Mouse (Mus musculus): ENCODE results near the gene Smim8.
"Not testable (repeated sequence)": the region's sequence is repeated elsewhere in the genome, so short reads cannot be mapped to it uniquely, and the experiment has no call there.

Gene Smim8

DNA sequence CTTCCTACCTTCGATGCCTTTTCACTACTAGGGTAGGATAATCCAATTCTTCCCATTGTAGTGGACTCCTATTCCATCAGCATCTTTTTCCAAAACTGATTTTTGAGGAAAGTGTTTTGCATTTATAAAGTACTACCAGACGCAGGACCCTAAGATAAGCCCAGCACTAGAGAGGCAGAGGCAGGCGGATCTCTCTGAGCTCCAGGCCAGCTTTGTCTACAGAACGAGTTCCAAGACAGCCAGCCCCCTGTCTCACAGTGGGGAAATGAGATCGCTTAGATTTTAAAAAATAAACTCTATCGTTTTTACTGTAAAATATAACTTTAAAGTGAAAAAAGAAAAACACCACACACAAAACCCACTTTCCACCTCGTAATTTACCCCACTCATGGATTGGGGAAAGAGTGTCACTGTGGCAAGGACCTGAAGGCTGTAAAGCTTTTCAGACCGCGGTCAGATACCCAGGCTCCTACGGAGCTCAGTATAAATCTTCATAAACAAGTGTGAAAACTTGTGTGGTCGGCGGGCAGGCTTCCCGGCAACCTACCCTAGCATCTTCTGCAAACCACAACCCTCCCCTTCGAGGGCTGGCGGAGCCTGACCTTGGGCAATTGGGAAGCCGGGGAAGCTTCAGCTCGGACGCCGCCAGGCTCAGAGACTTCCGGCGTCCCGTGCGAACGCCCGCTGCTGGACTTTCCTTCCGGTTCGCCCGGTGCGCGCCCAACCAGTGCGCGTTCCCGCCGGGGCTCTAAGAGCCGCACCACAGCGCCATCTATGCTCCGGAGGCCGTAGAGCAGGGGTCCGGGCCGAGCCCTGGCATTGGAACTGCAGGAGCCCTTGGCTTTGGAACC lies at the start of gene Smim8:
Gene Smim8, minus strand, starts transcription at position 747 of the 851 bp plus-strand sequence.
- DNase-seq = peak; percentile 94

DNA sequence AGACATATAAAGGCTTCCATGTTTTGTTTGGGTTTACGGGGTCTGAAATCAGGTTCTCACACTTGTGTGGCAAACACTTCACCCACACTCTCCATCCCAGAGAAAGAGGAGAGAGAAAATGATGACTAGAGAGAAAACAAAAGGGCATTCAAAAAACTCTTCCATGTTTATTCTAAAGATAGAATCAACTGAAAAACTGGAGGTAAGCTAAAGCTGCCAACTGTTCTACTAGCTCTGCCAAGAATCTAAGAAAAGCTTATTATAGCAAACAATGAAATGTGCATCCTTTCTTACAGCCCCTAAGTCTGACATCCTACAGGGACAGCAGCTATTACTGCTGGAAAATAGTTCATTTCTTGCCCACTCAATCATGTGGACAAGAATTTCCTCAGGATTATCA lies 45.7 kb upstream of the Smim8 start:
- no peak for DNase-seq

DNA sequence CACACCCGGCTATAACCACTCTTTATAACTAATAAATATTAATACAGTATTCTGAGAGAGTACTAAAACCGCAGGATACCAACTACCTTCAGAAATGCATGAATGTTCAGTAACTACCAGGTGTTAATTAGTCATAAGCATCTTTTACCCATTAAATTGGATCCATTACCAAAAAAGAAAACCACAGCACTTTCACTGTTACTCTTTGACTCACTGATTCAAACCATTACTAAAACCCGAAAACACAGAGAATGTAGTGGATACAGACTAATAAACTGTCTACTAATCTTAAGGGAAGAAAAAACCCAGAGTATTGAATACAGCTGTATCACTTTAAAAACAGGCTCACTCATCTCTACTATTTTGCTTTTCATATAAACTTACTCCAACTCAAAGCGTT lies 41.7 kb upstream of the Smim8 start:
- no peak for DNase-seq

DNA sequence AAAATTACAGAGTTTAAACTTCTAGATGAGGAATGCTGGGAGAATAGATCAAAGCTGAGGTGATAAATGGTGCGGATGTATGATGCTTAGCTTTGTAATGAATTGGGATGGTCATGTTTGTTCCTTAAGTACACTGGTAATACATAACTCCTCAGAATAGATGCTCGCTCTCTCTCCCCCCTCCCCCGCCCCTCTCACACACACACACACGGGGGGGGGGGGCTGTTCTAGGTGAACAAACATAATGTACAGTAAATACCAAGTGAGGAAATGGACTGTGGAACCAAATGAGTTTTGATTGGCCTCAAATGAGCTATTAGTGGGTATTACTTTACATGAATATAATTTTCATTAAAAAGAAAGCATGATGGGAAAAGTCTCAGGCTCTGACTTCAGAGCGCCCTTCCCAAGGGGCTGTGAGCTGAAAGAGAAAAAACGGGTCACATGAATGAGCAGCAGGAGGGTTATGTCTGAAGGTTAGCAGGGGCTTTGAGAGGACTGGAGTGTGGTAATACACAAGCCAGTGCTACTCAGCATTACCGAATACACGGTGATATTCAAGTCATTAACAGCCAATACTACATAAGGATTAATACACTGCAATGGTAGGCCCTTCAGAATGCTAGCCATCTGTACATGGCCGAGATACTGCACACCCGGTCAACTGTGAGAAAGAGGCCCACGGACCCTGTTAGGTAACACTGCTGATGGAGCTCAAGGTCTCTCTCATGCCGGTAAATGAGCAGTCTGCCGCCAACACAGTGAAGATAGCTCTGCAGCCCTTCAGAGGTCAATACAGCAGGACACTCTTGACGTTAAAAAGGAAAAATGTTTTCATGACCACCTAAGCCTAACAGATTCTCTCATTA lies 23.2 kb upstream of the Smim8 start:
- DNase-seq = no peak

DNA sequence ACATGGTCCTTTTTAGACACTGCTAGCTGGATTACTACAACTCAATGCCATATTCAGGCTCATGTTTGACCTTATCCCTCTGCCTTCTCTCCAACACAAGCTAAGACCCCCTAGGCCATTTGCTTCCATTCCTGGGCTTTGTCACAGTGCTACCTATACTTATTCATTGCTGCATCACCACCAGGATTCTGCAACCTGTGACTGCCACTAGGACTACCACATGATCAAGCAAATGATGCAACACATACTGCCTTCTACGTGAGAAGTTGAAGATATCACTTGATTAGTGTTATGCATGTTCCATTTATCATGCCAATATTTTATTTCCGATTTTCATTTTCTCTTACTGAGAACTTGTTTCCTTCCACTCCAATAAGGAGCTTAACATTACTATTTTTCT lies 19.8 kb upstream of the Smim8 start:
- no peak for DNase-seq

DNA sequence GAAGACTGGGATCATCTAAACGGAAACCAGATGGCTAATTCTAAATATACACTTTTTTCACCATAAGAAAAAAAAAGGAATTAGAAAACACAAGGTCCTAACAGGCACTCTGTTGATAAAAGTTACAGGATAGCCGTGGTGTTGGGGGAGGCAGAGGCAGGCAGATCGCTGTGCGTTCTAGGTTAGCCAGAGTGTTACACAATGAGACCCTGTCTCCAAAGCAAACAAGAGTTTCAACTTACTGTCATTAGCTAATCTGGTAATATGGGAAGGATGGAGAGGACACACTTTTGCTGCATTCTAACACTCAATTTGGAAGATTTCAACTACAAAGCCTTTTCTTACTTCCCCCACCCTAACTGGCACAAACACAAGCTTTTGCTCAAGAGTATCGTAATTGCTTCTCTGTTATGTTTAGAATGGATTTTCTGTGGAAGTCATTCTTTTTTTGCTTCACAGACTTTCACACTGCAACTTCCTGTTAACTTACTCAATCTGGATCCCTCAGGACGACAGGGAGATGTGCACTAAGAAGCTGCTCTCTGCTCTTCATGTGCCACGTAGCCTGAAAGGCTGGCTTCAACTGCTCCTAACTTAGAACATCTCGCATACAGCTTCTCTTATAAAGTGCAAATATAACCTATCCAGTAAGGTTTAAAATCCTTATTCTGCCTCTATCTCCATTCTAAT lies 19.2 kb upstream of the Smim8 start:
- no peak for DNase-seq

DNA sequence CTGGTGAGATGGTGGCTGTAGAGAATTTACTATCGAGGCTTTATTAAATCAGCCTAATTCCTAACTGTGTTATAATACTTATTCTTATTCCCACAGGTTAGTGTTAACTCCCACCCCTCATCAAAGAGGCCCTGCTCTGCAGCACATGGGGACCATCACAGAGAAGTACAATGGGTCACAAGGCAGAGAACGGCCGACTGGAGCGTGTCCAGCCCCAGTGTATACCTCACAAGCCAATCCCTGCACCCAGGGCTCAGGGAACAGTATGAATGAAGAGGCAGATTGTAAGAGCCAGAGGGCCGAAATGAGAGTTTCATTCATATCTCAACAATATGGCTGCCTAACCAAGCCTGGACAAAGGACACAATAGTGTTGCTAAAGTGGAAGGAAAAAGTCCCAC lies 18.1 kb upstream of the Smim8 start:
- no peak for DNase-seq

DNA sequence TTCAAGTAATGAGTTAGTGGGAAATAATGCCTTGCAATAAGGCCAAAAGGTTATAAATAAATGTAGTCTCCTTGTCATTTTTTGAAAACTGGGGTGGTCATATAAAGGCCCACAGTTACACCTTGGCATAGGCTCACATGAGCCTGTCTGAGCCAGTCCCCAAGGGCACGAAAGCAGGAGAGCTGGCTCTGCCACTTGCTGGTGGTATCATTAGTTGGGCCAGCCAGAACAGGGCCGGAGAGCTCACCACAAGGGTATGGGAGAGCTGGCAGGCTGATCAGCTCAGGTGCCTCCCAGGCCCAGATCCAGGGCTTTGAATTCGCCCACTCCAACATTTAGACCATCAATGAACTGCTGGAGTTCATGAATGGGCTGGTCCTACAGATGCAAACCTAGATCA lies 8.3 kb upstream of the Smim8 start:
- DNase-seq = peak; percentile 35

DNA sequence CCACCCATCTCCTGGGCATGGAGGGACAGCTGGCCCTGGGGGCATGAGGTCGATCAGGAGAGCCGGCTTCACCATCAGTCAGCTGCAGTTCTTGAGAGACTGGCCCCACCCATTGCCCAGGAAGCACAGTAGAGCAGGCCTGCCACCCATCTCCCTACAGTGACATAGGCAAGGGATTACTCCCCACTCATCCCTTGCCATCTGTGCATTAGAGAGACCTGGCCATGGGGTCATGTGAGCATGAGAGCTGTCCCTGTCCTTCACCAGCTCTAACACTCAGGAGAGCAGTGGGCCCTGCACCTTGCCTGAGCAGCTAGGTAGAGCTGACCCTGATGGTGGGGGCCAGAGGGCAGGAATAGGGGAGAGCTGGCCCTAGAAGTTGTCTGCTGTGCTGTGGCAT lies 7.4 kb upstream of the Smim8 start:
- DNase-seq = no peak

DNA sequence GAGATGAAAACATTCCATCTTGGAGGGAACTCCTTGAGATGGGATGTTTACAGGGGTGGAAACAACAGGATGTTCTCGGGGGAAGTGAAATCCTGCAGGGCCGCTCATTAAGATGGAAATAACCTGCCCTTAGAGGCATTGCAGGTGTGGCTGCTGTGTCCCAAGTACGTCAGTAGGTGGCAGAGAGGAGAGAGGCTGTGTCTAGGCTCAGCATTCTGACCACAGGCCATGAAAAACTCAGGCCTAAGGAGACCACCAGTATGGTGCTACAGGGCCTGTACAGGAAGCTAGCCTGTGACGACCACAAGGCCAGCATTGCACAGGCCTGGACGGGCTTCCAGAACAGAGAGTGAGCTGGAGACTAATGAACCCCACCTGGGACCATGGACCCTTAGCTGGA lies 6.6 kb upstream of the Smim8 start:
- DNase-seq = no peak

DNA sequence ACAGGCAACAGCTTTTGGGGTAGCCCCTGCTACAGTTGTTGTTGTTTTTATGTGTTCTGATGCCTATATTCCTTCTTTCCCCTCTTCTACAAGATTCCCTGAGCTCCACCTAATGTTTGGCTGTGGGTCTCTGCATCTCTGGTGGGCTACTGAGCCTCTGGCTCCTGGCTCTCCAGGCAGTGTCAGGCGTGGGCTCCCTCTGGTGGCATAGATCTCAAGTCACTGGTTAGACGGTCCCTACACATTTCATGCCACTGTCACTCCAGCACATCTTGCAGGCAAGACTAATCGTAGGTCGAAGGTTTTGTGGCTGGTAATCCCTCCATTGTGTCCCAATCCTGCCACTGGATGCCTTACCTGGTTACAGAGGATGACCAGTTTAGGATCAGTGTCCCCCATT lies 4.5 kb upstream of the Smim8 start:
- no peak for DNase-seq

DNA sequence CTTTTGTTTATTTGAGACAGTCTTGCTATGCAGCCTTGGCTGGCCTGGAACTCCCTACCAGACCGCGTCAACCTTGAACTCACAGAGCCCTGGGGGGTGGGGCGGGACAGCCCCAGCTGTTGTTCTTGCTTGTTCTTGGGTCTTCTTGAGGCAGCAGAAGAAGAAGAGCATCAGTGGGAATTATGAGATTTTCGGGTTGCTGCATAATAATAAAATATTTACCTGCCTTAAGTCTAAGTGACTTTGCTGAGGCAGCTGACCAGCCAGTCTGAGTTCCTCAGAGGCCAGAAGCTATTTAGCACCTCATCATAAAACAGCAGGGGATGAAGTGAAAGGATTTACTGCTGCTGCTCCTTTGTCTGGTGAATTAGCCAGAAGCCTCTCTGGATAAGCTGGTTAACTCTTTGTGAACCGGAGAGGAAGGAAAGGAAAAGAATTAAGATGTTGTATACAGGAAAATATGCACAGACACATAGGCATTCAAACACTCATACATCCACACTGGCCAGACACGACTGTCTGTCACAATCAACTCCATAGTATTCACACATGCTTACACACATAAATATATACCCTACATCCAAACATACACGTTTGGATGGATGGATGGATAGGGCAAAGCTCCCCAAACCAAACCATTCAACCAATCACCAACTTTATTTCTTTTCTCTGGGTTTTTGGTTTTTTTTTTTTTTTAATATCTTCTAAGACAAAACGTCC lies 6.4 kb downstream of the Smim8 start:
- DNase-seq = no peak

DNA sequence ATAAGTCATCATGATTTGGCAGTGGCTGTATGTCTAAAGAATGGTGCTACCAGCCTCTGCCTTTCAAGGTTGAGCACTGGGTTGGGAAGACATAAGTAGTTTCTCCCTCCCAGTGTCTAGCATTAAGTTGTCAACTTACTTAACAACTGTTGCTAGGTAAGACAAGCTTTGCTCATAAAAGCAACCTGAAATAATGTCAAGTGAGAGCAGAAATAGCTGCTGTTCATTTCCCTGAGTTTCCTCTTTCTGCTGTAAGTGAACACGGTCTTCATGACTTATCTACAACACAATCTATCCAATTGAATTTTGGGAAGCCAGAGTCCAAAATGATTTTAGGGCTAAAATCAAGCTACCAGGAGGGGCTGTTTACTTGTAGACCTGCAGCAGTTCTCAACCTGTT lies 22.1 kb downstream of the Smim8 start, which contains the start of gene Gm136:
Gene Gm136, minus strand, starts transcription at position 101 of the 400 bp plus-strand sequence.
- no peak for DNase-seq

DNA sequence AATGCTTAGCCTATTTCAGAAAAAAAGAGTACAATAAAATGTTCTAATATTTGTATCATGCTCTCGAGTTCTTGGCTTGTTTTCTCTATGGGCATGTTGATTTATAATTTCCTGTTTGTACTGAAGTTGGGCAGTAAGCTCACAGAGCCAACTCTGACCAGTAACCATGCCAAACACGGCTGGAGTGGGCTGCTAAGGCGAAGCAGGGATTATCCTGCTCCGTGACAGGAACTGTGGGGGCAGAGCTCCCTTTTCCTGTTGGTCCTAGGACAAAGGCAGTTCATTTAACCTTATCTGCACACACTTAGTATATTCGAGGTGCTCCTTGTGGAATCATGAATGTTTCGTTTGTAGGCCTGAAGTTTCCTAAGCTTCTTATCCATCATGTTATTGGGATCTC lies 29.0 kb downstream of the Smim8 start:
- peak; percentile 39 for DNase-seq

DNA sequence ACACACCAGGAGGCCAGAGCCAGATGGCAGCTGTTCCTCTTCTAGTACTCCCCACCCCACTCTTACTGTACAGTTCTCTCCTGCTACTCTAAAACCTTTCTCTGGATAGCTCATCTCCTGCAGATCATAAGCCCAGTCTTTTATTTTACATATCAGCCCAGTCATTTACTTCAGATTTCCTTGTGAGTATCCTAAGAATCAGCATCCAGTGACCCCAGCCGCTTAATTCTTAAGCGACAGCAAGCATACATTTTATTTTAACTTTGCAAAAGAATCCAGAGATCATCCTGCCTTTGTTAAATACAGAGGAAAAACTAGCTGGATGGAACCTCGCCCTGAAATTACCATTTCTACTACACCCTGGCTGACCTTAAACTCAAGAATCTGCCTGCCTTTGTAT lies 43.8 kb downstream of the Smim8 start:
- no peak for DNase-seq

DNA sequence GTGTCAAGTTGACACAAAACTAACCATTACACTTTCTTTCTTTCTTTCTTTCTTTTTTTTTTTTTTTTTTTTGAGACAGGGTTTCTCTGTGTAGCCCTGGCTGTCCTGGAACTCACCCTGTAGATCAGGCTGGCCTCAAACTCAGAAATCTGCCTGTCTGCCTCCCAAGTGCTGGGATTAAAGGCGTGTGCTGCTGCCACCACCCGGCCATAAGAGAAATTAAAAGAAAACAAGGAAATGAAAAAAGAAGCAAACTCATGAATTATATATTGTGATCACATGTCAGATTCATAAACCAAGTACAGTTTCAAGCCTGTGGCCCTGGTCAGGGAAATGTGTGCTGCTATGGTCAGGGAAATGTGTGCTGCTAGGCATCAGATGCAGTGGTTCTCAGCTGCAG lies 44.8 kb downstream of the Smim8 start:
- not testable (repeated sequence) for DNase-seq

DNA sequence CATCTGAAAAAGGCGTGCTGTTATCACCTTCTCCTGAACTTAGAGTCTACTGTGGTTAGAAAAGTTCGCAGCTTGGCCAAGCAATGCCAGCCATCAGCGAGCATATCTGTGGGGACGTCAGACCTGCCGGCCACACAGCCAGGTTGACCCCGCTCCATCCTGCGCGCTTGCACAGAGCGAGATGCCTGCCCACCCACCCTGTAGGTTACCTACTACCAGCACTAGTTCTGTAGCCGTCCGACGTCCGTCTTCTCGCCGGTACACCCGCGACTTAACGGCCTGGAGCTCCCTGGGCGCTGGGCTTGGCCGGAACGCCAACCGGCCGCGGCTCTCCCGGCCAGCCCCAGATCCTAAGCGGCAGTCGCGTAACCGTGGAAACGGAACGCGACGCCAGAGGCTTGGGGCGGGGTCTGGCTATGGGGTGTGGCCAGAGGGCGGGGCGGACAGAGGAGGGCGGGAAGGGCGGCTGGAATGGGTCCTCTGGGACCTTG lies 48.3 kb downstream of the Smim8 start, which contains the start of gene Cfap206:
Gene Cfap206, minus strand, starts transcription at position 356 of the 491 bp plus-strand sequence.
- DNase-seq = peak; percentile 59

DNA sequence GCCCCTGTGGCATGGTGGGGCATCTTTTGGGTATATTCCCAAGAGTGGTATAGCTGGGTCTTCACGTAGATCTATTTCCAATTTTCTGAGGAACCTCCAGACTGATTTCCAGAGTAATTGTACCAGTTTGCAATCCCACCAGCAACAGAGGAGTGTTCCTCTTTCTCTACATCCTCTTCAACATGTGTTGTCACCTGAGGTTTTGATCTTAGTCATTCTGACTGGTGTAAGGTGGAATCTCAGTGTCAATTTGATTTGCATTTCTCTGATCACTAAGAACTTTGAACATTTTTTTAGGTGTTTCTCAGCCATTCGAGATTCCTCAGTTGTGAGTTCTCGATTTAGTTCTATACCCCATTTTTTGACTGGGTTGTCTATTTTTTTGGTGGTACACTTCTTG lies 52.5 kb downstream of the Smim8 start:
- not testable (repeated sequence) for DNase-seq

DNA sequence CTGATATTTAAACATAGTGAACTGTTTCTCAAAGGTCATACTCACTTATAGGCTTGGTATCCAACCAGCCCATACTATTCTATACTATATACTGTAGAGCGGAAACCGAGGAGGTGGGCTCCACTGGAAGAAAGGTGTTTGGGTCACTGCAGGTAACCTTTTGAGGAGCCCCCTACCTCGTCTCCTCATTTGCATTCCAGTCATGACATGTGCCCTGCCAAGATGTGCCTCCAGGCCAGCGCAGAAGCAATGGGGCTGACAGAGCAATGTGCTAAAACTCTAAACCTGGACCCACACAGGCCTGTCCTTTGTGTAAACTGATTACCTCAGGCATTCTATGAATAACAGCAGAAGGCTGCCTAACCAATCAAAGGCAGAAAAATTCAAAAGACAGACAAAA lies 53.9 kb downstream of the Smim8 start:
- DNase-seq = no peak

DNA sequence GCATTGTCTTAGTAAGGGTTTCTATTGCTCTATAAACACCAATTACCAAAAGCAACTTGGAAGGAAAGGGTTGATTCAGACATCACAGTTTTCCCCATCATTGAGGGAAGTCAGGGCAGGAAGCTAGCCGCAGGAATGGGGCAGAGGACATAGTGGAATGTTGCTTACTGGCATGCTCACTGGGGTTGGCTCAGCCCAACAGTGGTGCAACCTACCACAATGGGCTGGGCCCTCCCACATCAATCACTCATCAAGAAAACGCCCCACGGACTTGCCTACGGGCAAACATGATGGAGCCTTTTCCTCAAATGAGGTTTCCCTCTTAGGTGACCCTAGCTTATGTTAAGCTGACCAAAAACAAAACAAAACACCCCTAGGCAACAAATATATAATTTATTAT lies 55.0 kb downstream of the Smim8 start:
- DNase-seq = no peak

DNA sequence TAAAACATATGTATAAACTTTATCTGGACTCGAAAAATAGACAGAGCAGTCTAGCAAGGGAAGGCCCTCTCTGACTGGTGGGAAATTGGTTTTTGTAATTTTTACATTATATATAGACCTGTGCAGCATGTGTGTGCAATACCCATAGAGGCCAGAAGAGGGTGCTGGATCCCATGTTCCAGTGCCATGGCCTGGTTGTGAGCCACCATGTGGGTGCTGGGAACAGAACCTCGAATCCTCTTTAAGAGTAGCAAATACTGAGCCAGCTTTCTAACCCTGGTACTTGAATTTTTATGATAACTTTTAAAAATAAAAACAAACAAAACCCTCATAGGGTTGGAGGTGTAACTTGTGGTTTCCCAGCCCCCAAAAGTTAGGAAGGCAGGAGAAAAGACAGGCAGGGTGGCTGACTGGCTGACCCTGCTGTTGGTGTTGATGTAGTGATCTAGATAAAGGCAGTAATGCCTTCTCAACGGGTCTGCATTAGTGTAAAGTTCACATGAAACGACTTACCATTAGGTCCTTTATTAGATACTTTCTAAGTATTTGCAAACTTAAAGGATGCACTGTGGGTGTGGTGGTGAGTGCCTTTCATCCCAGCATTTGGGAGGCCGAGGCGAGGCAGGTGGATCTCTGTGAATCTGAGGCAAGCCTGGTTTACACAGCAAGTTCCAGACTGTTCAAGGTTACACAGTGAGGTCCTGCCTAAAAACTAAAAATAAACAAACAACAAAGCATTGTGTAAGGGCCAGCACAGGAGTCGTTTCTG lies 57.9 kb downstream of the Smim8 start:
- DNase-seq = no peak

DNA sequence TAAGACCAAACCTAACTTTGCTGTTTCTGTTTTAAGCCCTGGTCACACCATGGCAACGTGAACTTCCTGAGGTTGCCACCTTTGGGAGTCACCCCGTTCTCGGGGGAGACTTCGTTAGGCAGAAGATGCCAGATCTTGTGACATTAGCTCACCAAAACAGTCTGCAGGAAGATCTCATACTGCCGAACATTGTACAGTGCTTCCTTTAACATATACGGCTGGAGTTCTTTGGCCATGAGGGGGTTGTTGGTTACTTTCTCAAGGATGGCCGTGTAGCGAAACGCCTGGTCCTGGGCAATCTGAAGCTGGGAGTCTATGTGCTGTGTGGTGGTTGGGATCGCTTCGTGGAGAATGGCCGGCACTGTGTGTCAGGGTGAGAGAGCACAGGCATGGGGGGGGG lies 58.8 kb downstream of the Smim8 start:
- no peak for DNase-seq
